Mouse (Mus musculus) cerebellum, adult 18-20 months (tissue): Measurements from ENCODE around the gene Kif2a.

ENCODE experiments used
- DNase-seq, 2 experiments: peaks; one replicate each; pipeline ENCODE4 v3.0.0; 2021

Kif2a gene

DNA sequence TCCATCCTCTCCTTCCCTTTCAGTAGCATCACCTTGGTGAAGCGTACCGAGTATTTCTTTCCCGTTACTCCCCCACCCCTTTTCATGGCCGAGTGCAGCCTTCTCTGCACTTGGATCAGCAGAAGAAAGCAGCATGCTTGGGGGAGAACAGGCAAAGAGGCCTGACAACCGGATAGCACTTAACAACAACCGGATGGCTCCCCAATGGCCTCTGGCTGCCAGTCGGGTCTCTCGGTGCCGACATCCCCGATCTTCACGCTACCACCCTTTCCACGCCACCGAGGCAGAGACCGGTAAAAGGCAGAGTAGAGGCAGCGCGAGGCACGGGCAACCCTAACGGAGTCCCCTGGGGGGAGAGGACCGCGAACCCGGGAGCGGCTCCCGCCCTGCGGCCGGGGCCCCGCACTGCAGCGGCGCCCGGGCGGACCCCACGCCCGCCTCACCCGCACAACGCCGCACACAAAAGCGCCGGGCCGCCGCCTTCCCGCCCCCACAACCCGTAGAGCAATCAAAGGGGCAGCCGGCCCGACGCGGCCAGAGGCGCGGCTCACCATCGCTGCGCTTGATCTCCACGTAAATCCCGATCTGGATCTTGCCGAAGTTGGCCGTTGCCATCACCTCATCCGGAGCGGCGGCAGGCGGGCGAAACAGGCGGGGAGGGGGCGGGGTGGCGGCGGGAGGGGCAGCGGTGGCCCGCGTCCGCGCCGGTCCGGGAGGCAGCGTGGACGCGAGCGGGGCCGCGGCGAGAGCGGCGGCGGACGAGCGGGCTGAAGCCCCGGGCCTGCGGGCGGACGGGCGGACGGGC, at the start of gene Kif2a:
Kif2a (minus strand) TSS at position 666 of the 805 bp plus-strand sequence.
- peak; percentile 56 to 73 for DNase-seq

DNA sequence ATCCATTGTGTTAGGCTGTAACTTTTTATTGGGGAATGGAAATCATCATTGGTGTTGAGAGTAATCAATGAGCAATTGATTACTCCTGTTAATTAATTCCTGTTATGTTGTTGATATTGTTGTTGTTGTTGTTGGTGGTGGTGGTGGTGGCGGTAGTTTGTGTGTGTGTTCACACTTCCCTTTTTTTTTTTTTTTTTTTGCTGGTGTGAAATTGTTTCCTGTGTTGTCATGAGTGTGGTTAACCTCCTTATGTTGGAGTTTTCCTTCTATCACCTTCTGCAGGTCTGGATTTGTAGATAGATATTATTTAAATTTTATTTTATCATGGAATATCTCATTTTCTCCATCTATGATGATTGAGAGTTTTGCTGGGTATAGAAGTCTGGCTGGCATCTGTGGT, 47.1 kb upstream of the Kif2a start:
- DNase-seq = no peak

DNA sequence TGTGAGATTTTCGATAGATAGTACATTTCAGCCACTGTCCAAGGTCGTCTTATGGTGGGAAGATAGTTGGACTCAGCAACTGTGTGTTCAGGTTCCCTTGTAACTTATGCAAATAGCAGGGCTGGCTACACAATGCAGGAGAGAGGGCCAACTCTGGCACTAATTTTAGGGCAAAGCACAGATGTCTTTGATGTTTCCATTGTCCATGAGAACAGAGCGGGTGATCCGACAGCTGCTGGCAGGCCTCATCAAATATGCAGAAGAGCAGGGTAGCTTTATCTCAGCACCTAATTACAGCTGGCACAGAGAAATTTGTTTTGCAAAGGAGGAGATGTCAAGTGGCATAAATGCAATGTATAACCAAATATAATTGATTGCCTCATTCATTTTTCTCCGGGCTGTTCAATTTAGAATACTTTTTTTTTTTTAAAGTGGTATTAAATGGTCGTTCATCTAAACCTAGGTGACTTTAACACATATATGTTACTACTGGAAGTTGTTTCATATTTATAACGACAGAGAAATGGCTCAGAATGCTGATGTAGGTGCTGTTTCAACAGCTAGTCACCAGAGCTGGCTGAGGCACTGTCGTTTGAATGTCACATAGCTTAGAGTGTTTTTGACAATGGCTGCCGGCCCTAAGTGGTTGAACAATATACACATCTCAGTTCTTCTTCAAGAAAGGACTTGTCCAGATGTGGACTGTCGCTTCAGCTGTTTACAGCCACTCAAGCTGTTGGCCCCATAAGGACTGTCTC, 43.4 kb upstream of the Kif2a start:
- DNase-seq = no peak

DNA sequence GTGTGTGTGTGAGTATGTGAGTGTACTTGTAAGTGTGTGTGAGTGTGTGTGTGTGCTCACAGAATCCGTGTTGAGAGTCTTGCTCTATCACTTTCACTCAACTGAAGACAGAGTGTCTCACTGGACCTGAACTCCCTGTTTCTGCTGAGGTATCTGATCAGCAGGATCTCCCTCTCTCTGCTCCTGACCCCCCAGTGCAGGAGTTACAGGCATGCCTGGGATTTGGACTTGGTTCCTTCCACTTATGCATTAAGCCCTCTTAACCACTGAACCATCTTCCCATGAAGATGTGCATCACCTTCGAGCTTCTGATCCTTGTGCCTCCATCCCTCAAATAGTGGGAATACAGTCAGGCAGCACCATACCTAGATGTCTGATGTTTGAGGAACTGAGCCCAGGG, 42.3 kb upstream of the Kif2a start:
- no peak for DNase-seq

DNA sequence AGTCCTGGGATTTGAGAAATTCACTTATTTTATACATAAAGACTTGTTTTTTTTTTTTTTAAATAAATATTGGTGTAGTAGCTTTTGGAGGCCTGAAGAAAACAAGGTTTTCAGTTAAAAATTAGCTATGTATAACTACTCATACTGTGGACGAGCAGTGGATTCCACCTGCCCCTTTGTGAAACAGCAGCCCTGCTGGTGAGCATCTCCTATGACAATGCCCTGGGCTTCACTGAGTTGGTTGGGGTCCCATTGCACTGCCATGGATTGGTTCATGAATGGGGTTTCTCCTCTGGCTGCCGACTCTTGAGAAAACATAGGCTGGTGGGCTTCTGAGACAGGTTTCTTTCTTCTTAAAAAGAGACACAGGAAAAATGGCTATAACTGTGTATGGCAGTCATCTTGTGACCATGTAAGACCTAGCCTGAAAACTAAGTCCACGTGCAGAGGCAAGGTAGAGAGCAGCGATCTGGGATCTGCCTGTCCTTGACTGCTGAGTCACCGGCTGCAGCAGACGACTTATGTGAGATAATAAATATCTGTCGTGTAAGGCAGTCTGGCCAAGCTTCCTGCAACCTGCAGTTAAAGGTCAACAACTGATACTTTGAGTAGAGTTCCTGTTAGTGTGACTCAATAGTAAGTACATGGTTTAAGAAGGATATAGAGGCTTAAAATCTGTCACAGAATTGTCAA, 41.3 kb upstream of the Kif2a start:
- no peak for DNase-seq

DNA sequence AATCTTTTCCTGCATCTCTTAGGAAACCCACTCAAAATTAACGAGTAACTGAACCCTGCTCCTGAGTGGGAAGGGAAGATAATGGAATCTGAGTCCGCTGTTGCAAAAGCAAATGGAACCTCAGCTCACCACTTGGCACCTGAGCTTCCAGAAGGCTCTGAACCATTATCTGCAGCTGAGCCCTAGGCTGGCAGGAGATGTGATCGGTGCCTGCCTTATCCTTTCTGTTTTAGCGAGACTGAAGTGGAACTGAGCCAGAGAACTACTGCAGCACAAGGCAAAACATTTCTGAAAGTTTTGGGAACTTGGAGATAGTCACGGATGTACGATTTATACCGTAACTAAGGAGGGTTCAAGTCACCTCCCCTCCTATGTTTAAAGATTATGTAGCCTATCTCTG, 38.2 kb upstream of the Kif2a start:
- no peak for DNase-seq

DNA sequence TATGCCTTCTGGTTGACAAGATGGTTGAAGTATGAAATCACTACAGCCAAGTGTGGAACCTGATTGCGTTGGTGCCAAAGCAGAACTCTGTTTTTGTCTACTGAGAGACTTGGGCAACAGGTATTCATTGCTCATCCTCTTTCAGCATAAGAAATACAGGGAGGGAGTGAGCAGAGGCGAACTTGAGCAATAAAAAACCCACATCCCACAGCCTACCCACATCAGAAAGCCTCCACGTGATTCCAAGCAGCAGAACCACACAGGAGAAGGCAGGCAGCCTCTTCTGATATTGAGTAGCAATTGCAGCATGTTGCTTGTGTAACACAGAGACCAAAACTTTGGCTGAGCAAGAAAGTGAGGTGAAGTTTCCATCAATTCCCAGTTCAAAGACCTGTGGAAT, 37.5 kb upstream of the Kif2a start:
- no peak for DNase-seq

DNA sequence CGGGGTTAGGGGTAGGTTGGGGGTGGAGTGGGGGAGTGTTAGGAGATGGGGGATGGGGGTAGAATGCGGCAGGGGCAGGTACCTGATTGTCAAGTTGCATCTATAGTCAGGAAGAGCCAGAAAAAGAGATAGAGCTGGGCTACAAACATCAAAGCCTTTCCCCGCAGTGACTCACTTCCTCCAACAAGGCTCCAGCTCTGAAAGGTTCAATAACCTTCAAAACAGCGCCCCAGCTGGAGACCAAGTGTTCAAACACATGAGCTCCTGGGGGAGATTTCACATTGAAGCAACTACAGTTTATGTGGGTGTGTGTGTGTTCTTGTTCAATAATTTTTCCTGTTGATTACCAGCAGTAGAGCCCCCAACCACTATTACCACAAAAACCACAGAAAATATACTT, 34.4 kb upstream of the Kif2a start:
- no peak for DNase-seq

DNA sequence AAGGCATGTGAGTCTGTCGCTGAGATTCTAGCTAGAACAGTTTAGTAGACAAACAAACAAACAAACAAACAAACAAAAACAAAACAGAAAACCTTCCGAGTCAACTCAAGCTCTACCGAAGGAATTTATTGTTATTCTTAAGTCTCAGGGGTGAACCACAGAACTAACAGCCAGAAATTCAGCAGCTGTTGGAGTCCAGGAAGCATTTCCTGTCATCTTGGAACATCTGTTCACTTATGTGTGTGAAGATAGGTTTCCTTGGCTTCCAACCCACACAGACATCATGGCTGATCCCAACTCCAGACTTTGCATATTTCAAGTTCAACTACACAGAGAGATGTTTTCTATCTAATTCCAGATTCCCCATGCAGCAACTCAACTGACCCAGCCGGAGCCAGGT, 32.6 kb upstream of the Kif2a start:
- no peak for DNase-seq

DNA sequence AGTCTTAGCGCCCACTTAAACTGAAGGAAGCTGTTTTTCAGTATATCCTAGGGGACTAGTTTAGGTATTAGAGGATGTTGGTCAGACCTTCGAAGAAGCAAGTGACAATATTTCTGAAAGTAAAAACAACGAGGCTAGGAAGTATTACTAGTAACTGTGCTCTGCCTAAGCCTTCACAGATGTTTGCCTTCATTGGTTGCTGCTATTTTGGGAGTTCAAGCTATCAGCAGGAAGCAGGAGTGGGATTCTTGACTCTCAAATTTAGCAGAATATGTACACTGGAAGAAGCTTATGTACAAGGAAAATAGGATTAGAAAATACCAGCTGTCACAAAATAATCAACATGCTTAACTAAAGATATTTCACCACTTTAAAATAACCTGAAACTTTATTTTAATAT, 29.4 kb upstream of the Kif2a start:
- DNase-seq = no peak

DNA sequence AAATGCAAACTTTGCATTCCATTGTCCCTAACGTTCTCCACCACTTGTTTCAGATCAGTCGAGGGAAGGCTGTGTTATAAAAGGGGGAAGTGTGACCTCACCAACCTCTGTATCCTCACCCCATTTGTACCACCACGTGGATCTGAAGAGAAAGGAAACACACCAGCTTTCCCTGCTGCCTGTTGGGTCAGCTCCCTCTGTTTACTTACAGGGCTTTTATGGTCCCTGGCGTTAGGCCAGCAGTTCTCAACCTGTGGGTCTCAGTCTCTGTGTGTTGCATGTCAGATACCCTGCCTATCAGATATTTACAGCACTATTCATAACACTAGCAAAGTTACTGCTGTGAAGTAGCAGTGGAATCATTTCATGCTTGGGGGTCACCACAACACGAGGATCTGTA, 22.3 kb upstream of the Kif2a start:
- DNase-seq = no peak

DNA sequence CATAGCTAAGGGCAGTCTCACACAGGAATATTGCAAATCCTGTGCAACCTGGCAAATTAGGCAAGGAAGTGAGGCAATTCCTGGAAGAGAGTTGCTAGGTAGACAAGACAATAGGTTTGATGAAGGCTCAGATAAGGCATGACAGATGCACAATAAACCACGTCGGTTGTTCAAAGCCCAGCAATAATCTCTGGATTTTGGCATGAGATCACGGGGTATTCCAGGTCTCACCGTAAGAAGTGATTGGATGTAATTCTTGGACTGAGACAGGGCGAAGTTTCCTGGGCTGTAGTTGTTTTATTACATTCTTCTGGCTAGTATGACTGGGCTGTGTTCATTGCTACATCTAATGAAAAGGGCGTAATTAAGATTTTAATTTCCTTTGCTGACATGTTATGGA, 20.6 kb upstream of the Kif2a start:
- no peak for DNase-seq

DNA sequence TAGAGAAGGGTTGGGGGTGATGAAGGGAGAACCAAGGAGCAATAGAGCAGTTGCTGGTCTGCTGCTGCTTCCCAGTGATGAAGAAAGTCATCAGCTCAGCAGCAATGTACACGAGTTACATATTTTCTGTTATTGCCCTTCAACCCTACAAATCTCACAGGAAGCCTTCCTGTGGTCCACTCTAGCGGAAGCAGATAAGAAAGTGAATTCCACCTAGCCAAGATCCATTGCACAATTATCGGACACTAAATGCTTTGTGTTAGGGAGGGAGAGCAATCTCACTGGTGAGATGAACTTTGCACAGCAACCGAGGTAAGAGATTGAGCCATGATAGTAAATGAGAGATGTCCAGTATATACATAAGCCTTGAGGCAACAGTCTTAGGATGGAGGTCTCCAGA, 17.6 kb upstream of the Kif2a start:
- no peak for DNase-seq

DNA sequence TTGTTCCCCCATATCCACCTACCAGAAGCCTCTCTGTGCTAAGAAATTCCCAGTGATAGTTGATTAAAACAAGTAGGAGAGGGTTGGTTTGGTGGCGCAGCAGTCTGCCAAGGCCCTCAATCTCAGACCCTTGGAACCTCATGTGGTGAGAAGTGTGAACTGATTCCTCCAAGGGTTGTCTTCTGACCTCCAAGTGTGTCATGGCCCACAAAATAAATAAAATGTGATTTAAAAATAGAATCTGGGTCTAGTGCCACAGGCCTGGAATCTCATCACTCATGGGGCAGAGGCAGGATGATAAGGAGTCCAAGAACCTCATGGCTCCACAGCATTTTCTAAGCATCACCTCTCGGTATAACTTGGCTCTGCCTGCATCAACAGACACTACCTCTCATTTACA, 16.4 kb upstream of the Kif2a start:
- no peak for DNase-seq

DNA sequence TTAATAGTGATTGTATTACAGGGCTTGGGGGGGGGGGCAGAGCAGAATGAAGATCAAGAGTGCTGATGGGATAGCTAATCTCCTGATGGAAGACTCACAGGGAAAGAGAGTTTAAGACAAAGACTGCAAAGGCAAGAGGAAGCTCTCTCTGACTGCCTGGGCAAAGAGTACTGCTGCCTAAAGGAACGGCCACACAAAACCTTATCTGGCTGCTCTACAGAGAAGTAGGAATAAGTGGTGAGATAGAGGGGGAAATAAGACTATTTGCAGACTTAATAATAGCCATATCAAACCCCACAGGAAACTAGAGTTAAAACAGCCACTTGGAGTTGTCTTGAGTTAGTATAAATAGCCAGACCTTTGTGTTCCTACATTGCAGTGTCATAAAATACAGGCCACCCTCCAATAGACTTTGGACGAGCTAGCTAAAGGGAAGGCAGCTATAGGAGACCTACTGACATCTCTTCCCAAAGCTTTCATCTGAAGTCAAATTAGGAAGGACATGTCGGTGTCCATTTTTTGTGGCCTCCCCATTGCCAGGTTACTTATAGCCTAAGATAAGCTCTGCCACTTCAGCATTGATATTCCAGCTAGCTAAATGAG, 13.7 kb upstream of the Kif2a start:
- DNase-seq = no peak

DNA sequence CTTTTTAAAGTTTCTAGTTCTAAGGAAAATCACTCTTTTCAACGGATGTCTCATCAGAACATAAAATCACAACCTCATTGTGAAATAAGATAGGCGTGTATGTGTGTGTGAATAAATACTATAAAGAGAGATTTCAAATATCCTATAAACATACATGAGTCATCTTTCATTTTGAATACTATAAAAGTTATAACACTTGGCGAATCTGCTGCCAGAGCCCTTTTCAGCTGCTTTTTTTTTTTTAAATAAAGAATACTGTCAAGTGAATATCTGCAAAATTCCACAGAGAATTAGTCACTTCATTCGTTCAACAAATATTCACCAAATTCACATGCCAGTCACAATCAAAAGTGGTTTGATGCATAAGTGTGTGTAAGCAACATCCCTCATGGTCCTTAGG, 13.2 kb upstream of the Kif2a start:
- no peak for DNase-seq

DNA sequence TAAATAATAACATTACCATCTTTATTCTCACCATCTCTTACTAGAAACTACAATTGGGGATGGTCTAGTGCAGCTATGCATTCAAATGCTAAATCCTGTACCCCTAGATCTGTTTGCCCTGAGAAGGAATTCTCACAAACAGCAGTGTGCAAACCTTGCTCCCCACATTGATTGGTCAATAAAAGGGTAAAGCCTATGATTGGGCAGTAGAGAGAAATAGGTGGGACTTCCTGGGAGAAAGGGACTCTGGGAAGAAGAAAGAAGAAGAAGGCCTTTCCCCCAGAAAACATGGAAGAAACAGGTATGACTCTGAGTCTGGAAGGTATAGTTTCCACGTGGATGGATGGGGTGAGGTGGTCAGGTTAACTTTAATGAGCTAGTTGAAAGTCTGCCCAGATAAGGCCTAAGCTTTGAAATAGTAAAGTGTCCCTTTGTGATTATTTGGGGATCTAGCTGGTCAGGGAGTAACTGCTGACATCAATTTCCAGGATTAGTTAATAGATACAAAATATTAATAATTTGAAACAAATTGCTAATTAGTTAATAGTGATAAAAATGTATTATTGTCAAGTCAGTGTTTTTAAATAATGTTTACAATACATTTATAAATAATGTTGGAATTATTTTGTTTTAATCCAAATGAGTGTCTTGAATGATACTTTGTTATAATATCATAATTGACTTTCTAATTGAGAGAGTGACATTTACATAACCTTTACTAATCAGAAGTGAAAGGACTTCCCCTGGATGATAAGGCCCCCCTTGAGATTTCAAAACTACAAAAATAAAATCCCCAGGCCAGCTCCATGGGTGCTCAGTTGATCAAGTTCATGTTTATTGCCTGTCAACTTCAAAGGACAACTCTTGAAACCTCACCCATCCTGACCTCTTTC, 12.3 kb upstream of the Kif2a start:
- no peak for DNase-seq

DNA sequence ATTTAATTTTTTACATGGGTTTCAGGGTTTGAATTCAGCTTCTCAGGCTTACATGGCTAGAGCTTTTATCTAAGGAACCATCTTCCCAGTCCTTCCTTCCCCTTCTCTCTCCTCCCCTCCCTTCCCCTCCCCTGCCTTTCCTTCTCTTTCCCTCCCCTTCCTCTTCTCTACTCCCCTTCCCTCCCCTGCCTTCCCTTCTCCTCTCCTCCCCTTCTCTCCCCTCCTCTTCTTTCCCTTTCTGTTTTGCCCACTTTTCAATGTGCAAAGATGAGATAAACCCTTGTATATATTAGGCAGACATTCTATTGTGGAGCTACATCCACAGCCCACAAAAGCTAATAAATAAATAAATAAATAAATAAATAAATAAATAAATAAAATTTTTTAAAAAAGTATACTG, 9.3 kb upstream of the Kif2a start:
- no peak for DNase-seq

DNA sequence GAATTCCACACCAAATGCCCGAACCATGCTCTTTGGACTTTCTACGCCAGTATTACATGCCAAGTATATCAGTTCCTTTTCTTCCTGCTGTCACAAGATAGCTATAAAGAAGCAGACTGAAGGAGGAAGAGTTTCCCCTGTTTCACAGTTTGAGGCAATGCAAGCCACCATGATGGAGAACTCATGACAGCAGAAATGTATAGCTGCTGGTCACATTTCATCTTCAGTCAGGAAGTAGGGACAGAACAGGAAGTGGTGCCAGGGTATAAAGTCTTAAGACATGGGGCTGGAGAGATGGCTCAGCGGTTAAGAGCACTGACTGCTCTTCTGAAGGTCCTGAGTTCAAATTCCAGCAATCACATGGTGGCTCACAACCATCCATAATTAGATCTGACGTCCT, 5.3 kb upstream of the Kif2a start:
- no peak for DNase-seq

DNA sequence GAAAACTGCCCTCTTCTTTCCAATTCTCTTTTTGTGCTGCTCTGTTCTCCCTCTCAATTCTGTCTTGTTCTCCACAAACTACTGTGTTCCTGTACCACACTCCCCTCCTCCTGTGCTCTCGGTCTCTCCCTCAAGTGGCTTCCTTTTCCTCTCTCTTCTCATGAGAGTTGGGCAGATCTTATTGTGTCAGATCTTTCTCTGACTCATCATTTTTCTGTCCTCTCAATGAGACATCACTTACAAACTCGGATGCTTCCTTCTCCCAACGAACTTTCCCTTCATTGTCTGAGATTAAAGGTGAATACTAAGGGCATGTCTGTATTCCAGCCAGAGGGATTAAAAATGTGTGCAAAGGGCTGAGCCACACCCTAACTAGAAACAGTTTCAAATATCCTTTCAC, 3.7 kb upstream of the Kif2a start:
- DNase-seq = no peak

DNA sequence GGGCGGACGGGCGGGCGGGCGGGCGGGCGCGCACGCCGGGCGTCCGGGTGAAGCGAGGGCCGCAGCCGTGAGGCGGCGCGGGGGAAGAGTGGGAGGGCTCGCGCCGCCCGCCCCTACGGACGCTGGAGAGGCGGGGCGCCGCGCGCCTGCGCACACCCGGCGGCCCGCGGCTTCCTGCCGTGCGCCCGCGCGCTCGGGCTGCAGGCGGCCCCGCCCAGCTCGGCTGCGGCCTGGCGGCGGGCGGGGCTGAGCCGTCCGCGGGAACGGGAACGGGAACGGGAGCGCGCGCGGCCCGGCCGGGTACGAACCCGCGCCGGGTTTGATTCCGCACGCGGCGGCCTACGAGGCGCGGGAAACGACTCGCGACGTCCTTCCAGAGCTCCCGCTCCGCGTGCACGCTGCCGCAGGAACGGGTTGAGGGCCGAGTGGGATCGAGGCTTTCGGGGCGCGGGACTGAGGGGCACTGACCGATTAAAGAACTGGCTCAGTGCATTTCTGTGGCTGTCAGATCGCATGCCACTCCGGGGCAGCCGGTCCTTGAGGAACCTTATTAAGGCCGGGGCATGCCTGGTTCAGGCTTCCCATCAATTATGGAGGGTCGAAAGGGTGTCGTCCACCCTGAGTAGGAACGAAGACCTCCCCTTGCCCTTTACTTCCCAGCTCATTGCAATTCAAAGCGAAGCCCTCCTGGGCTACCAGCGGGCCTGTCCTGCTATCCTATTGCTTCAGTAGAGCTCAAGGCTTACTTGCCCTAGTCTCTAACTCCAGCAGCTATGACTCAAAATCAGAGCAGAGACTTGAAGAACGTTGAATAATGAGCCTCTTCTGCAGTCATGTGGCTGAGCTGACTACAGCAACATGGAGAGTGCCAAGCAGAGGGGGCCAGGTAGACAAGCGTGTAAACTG, 593 bp upstream of the Kif2a start:
- peak; percentile 74 to 91 for DNase-seq
